Mouse (Mus musculus) cortical plate, adult 2 months (tissue): ENCODE results near the gene Ripor2.

Experiments used
- CTCF ChIP-seq: fragments of 200-500 bp; IDR thresholded peaks from 2 replicates; pipeline ENCODE4 v1.5.1; 2011; ENCODE audit warnings: mild to moderate bottlenecking, control low read depth, low read length; ENCODE audit not compliant: insufficient read depth; ENCODE audit errors: extremely low read depth
- POLR2A ChIP-seq: fragments of 200-500 bp; IDR thresholded peaks from 2 replicates; pipeline ENCODE4 v1.6.1; 2011; ENCODE audit warnings: mild to moderate bottlenecking, low read length, control low read depth; ENCODE audit not compliant: insufficient read depth; ENCODE audit errors: extremely low read depth

GRCm38 (mm10) chr13:24680951-24681350, 99.0 kb downstream of the Ripor2 start:
- TF ChIP-seq CTCF (no peak), POLR2A (no peak)
